Mouse (Mus musculus) gastrocnemius, adult 2 months (tissue): ENCODE results near the gene Ncaph. TPM values are rescaled to one million over a fixed set of nuclear protein-coding genes. Genes with fewer than 3 reads are reported as not detected.

Source experiments
- DNase-seq: peaks from one replicate; pipeline ENCODE4 v3.0.0; 2022
- H3K27ac ChIP-seq: fragments of 200-600 bp; 2 replicates; pipeline ENCODE4 v1.8.1; 2022; ENCODE audit warnings: mild to moderate bottlenecking
- H3K4me3 ChIP-seq: fragments of 200-600 bp; 2 replicates; pipeline ENCODE4 v1.8.1; 2022; ENCODE audit warnings: mild to moderate bottlenecking, moderate library complexity
- CTCF ChIP-seq: fragments of 200-600 bp; IDR thresholded peaks from 2 replicates; pipeline ENCODE4 v1.8.1; 2022; ENCODE audit warnings: antibody characterized with exemption, mild to moderate bottlenecking, moderate library complexity
- intact Hi-C: fragments of 180-260 bp; cut with DNase I; formaldehyde crosslinking; loops from one replicate; pipeline ENCODE4 v1.15.1; 2025
- total RNA-seq, 2 experiments: library from RNA; stranded (reverse); gene quantifications; 2 replicates each; pipeline ENCODE4 v1.2.3; 2021

Gene Ncaph
- total RNA-seq, 2 experiments from 2014 or later, result 0.75 to 1.4 TPM

DNA sequence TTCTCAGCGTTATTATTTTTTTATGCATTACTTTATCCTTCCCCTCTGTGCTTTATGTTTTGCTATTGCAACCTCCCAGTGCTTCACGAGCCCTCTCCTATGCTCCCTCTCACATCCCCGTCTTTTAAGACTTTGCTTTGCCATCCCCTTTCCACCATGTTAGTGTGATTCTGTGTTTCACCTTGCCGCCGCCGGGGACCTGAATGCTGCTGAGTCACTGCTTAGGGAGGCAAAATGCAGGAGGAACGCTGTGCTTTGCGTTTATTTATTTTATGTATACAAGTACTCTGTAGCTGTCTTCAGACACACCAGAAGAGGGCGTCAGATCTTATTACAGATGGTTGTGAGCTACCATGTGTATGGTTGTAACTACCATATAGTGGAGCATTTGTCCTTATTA, 56.1 kb downstream of the Ncaph start:
- intact Hi-C loops, result no loop called here
- DNase-seq, result no peak
- TF ChIP-seq CTCF, result no peak
- Histone ChIP-seq H3K4me3 (no peak overlapping the region), H3K27ac (no peak overlapping the region)

GRCm38 (mm10) chr2:127074116-127074515, 59.6 kb downstream of the Ncaph start:
- H3K27ac ChIP-seq, result no peak overlapping the region
- no peak for DNase-seq
- no peak for TF ChIP-seq CTCF
- no peak overlapping the region for H3K4me3 ChIP-seq
- intact Hi-C loops, result loop anchor here (5.0 kb wide), 2 partner anchors 58 to 133 kb away; partner anchors contain the start of genes 1810024B03Rik, Ncaph and Snrnp200

- intact Hi-C loops, result loop anchor here (5.0 kb wide), 2 partner anchors 61 to 136 kb away; partner anchors contain the start of genes 1810024B03Rik, Ncaph and Snrnp200
- H3K27ac ChIP-seq, result peak overlapping the region; percentile 86
- no peak for TF ChIP-seq CTCF
- peak overlapping the region; percentile 78 for H3K4me3 ChIP-seq
- no peak for DNase-seq
These were observed 62.9 kb downstream of the Ncaph start for GRCm38 (mm10) chr2:127070879-127071278.

DNA sequence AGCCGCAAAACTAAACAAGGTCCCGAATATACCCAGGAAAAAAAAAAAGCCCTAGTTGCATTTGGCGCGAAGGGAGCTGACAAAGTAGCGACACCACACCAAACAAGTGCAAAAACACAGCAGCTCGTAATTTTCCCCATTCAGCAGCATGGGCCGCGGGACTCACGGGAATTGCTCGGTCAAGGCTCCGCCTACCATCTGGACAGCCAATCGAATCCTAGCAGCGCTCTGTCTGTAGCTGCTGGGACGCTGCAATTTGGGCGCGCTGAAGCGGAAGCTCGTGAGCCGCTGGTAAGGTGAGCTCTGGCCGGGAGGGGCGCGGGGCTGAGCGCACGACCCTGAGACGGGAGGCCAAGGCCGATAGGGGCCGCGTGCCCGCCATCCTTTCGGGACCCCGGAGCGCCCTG, 63.3 kb downstream of the Ncaph start, which contains the start of gene Blvra:
Gene Blvra (plus strand): TSS at position 231 of the 407 bp plus-strand sequence.
- intact Hi-C loops, result loop anchor here (5.0 kb wide), 2 partner anchors 62 to 137 kb away; partner anchors contain the start of genes 1810024B03Rik, Ncaph and Snrnp200
- Histone ChIP-seq H3K27ac (peak within 1 kb of the TSS; percentile 86), H3K4me3 (peak within 1 kb of the TSS; percentile 78)
- peak; percentile 13; the same call in 1 of the 2 replicates for TF ChIP-seq CTCF
- peak; percentile 92 for DNase-seq

GRCm38 (mm10) chr2:127069781-127070434, 63.8 kb downstream of the Ncaph start:
- no peak for DNase-seq
- intact Hi-C loops, result loop anchor here (5.0 kb wide), 2 partner anchors 62 to 137 kb away; partner anchors contain the start of genes 1810024B03Rik, Ncaph and Snrnp200
- Histone ChIP-seq H3K27ac (peak overlapping the region; percentile 86), H3K4me3 (peak overlapping the region; percentile 78)
- TF ChIP-seq CTCF, result no peak

GRCm38 (mm10) chr2:127068806-127069205, 64.9 kb downstream of the Ncaph start:
- intact Hi-C loops, result no loop called here
- H3K4me3 ChIP-seq, result no peak overlapping the region
- no peak for DNase-seq
- no peak overlapping the region for H3K27ac ChIP-seq
- no peak for TF ChIP-seq CTCF

DNA sequence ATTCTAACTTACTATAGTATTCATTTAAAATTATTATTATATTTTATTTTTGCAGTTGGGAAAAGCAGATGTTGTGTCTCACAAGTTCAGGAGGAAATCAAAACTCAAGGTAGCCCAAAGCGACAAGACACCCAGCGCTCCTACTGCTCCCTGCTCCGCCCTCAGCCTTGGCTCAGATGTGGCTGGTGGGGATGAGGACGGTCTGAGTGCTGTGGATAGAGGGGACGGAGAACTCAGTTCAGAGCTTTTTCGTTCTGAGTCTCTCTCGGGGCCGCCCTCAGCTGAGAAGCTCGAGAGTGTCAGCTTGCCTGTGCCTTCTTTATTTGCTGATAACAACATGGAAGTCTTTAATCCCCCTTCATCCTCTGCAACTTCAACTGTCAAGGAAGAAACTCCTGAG, 72.3 kb downstream of the Ncaph start:
- TF ChIP-seq CTCF, result no peak
- DNase-seq, result no peak
- intact Hi-C loops, result no loop called here
- H3K27ac ChIP-seq, result no peak overlapping the region
- H3K4me3 ChIP-seq, result no peak overlapping the region

Other genes starting within 250 kb of the Ncaph start
- 10 to 100 TPM; 61.8 to 68.6 TPM for gene Sppl2a, start 200.7 kb downstream of the Ncaph start, total RNA-seq
- 1 to 10 TPM; 8.3 to 9.1 TPM for gene Ap4e1, start 125.2 kb downstream of the Ncaph start, total RNA-seq
- gene Blvra, start 63.3 kb downstream of the Ncaph start, total RNA-seq, result 10 to 100 TPM; 11.7 to 12.3 TPM
- 1 to 10 TPM; 5.0 to 6.8 TPM for gene Itpripl1, start 9.5 kb upstream of the Ncaph start, total RNA-seq
- under 1 TPM; 0.31 to 0.69 TPM for gene 1810024B03Rik, start 74.3 kb upstream of the Ncaph start, total RNA-seq
- gene Snrnp200, start 74.4 kb upstream of the Ncaph start, total RNA-seq, result 10 to 100 TPM; 46.2 to 46.8 TPM
- 10 to 100 TPM; 48.4 to 53.4 TPM for gene Ciao1, start 113.9 kb upstream of the Ncaph start, total RNA-seq
- gene Tmem127, start 114.0 kb upstream of the Ncaph start, total RNA-seq, result 10 to 100 TPM; 21.6 to 24.3 TPM
- gene Stard7, start 136.3 kb upstream of the Ncaph start, total RNA-seq, result 100 to 1,000 TPM in 1 of 2 experiments, 10 to 100 TPM in 1; 88.9 to 152 TPM
- gene Dusp2, start 202.2 kb upstream of the Ncaph start, total RNA-seq, result 1 to 10 TPM in 1 of 2 experiments, under 1 TPM in 1; 0.59 to 1.2 TPM
- under 1 TPM in 1 of 2 experiments, not detected in 1; 0.25 TPM for gene Astl, start 204.7 kb upstream of the Ncaph start, total RNA-seq
- gene Adra2b, start 229.3 kb upstream of the Ncaph start, total RNA-seq, result under 1 TPM; 0.39 to 0.69 TPM